Mouse (Mus musculus): Measurements from ENCODE around the gene Carm1. TPM values are rescaled to one million over a fixed set of nuclear protein-coding genes. Genes with fewer than 3 reads are reported as not detected.

Gene Carm1
- polyA plus RNA-seq (2016; fragmentation: Nextera tagmentation; extraction: Ambion mirVana) = 54.3 and 57.5 TPM in 2 replicates

DNA sequence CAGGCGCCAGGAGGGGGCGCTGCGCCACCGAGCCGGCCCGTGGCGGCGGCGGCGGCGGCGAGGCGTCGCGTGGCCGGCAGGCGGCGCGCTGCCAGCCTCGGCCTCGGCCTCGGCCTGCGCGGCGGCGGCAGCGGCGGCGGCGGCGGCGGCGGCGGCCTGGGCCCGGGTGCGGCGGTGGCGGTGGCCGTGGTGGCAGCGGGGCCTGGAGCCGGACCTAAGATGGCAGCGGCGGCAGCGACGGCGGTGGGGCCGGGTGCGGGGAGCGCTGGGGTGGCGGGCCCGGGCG is at the start of gene Carm1:
TSS of gene Carm1 (plus strand) at position 106 of the 286 bp plus-strand sequence.
- H3K4me1 ChIP-seq = peaks cover 30% of the 10 kb centered on the region
- H3K4me3 ChIP-seq = peak within 1 kb of the TSS; percentile 94
- no peaks in the 10 kb centered on the region for H3K9me3 ChIP-seq (replicated peaks)
- peaks cover 34% of the 10 kb centered on the region for H3K36me3 ChIP-seq
- peak within 1 kb of the TSS; percentile 99 for H3K27ac ChIP-seq (replicated peaks)
- H3K27me3 ChIP-seq (ENCODE audit: low read depth, poor library complexity, severe bottlenecking) = no peaks in the 10 kb centered on the region
- 17% methylated on average over 52 of the region's 52 CpGs for WGBS
- no peak for DNase-seq (ENCODE audit: low spot score)

DNA sequence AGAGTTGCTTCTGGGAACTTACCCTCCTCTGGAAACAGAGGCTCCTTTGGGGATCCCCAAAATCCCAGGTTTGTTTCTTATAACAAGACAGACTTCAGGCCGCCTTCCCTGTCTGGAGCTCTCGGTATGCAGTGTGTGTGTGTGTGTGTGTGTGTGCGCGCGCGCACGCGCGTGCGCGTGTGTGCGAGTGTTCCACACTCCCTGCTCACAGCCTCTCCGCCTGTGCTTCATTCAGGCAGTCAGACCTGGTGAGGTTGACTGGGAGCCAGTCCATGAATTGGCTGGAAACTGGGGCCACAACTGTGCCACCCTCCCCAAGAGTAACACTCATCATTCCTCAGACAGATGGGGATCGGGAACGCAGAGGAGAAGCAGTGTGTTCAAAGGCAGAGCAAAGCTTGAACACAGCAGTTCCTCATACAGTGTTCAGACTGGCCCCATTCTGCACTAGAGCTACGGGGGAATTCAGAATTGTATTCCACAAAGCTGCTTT is 49.6 kb upstream of the Carm1 start:
- 88% methylated on average over 16 of the region's 16 CpGs for WGBS
- peaks cover 60% of the 10 kb centered on the region for H3K36me3 ChIP-seq
- H3K4me1 ChIP-seq = 0 out of 2 replicates have a peak, but pooled peaks cover 4% of the 10 kb centered on the region
- no peaks in the 10 kb centered on the region for H3K9me3 ChIP-seq (replicated peaks)
- no peak for DNase-seq (ENCODE audit: low spot score)
- H3K27ac ChIP-seq (replicated peaks) = peak overlapping the region; percentile 20; the same call in 1 of the 2 replicates
- no peak overlapping the region for H3K4me3 ChIP-seq
- H3K27me3 ChIP-seq (ENCODE audit: low read depth, poor library complexity, severe bottlenecking) = no peaks in the 10 kb centered on the region

DNA sequence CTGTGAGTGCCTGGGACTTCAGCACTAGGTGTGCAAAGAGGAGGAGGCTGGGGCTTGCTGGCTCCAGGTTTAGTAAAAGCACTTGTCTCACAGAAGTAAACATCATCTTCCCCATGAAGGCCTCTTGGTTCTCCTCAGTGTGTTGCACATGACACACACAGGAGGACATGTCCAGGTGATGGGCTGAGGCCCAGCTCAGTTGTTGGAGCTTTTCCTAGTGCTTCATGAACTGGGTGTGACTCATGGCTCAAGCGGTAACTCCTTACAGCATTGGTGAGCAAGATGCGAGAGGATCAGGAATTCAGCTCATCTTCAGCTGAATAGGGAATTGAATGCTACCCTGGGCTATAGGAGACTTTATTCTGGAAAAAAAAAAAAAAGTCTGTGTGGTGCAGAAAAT is 49.0 kb upstream of the Carm1 start:
- Histone ChIP-seq H3K36me3 (peaks cover 58% of the 10 kb centered on the region), H3K9me3 (replicated peaks) (no peaks in the 10 kb centered on the region), H3K27me3 (ENCODE audit: low read depth, poor library complexity, severe bottlenecking) (no peaks in the 10 kb centered on the region), H3K4me3 (no peak overlapping the region), H3K4me1 (0 out of 2 replicates have a peak, but pooled peaks cover 4% of the 10 kb centered on the region), H3K27ac (replicated peaks) (peak overlapping the region; percentile 20; the same call in 1 of the 2 replicates)
- no peak for DNase-seq (ENCODE audit: low spot score)
- 92% methylated on average over 2 of the region's 2 CpGs for WGBS

DNA sequence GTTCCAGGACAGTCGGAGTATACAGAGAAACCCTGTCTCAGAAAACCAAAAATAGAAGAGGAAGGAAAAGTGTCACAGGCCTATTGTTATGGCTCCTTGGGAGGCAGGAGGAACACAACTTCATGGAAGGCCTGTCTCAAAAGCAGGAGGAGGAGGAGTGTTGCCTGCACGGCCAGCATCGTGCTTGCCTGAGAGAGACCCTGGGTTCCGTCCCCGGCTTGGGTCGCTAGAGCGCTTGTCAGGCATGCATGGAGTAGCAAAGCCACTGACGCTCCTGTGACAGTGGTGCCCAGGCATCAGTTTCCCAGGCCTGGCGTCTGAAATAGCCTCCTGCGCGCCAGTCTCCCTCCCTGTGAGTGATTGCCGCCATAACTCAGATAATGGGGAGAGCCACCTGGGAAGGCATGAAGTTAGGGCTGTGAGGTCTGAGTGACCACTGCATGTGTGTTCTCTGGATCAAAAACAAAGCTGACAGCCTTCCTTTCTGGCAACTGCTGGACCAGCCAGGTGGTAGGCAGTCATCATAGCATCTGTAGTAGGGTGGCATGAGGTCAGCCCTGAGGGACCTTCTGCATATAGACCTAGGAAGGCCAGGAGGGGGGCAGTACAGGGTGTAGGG is 48.3 kb upstream of the Carm1 start:
- H3K27me3 ChIP-seq (ENCODE audit: low read depth, poor library complexity, severe bottlenecking) = no peaks in the 10 kb centered on the region
- DNase-seq (ENCODE audit: low spot score) = no peak
- H3K9me3 ChIP-seq (replicated peaks) = no peaks in the 10 kb centered on the region
- H3K36me3 ChIP-seq = peaks cover 62% of the 10 kb centered on the region
- H3K4me3 ChIP-seq = no peak overlapping the region
- 89% methylated on average over 12 of the region's 12 CpGs for WGBS
- 0 out of 2 replicates have a peak, but pooled peaks cover 4% of the 10 kb centered on the region for H3K4me1 ChIP-seq
- H3K27ac ChIP-seq (replicated peaks) = no peak overlapping the region

DNA sequence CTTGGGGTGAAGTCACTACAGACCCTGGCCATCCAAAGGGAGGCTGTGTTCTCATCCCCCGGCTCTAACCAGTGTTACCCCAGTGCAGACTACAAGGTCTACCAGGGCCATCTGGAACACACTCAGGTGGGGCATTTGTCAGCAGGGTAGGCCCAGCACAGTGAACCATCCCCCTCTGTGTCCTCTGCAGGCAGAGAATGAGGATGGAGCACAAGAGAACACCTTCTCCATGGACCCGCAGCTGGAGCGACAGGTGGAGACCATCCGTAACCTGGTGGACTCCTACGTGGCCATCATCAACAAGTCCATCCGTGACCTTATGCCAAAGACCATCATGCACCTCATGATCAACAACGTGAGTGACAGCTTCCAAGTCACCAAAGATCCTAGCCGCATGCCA is 43.3 kb upstream of the Carm1 start:
- H3K36me3 ChIP-seq = peaks cover 68% of the 10 kb centered on the region
- H3K4me3 ChIP-seq = no peak overlapping the region
- no peak overlapping the region for H3K27ac ChIP-seq (replicated peaks)
- 96% methylated on average over 8 of the region's 8 CpGs for WGBS
- no peaks in the 10 kb centered on the region for H3K27me3 ChIP-seq (ENCODE audit: low read depth, poor library complexity, severe bottlenecking)
- H3K4me1 ChIP-seq = no peaks in the 10 kb centered on the region
- DNase-seq (ENCODE audit: low spot score) = no peak
- H3K9me3 ChIP-seq (replicated peaks) = no peaks in the 10 kb centered on the region

DNA sequence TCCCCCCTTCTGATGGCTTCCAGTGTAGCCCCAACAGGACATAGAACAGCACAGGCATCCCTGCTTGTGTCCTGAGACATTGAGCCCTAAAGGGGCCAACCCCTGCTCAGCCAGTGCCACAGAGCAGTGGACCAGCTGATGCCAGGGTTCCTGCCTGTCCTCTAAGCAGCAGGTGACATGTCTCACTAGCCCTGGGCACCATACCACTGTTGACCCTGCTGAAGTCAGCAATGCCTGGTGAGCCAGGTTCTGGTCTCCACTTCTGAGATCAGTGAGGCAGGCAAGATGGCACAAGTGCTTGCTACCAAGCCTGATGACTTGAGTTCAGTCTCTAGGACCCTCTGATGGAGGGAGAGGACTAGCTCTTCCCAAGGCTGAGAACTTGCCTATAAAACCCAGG is 40.9 kb upstream of the Carm1 start:
- no peaks in the 10 kb centered on the region for H3K27me3 ChIP-seq (ENCODE audit: low read depth, poor library complexity, severe bottlenecking)
- peaks cover 14% of the 10 kb centered on the region for H3K4me1 ChIP-seq
- H3K9me3 ChIP-seq (replicated peaks) = no peaks in the 10 kb centered on the region
- peaks cover 63% of the 10 kb centered on the region for H3K36me3 ChIP-seq
- H3K27ac ChIP-seq (replicated peaks) = no peak overlapping the region
- H3K4me3 ChIP-seq = no peak overlapping the region
- DNase-seq (ENCODE audit: low spot score) = no peak

DNA sequence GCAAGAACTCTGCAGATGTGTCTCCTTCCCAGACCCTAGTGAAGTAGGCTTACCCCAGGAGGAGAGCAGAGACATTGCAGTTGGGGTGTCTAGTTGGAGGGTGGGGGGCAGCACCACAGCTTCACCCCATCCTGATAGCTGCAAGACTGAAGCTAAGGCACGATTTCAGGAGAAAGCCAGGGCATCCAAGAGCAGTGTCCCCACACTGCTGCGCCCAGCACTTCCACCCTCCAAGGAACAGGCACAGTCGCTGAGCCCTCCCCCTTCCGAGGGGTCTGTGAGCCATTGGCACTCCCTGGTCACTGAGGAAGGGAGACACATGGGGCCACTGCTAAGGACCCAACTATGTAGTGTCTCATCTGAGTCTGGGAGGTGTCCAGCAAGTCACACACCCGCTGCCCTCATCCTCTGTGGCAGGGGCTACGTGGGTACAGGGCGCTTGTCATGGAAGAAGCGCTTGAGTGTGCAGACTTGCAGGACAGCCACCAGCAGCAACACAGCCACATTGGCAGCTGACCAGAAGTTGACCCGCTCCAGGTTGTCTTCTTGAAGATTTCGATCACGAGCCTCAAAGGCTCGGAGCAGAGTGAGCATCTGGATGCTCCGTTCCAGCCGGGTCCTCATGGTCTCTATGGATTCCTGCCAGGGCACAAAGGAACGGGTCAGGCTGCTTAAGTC is 38.8 kb upstream of the Carm1 start:
- Histone ChIP-seq H3K27me3 (ENCODE audit: low read depth, poor library complexity, severe bottlenecking) (no peaks in the 10 kb centered on the region), H3K4me1 (peaks cover 20% of the 10 kb centered on the region), H3K9me3 (replicated peaks) (no peaks in the 10 kb centered on the region), H3K4me3 (no peak overlapping the region), H3K27ac (replicated peaks) (no peak overlapping the region), H3K36me3 (peaks cover 63% of the 10 kb centered on the region)
- WGBS = 94% methylated on average over 15 of the region's 15 CpGs
- no peak for DNase-seq (ENCODE audit: low spot score)

DNA sequence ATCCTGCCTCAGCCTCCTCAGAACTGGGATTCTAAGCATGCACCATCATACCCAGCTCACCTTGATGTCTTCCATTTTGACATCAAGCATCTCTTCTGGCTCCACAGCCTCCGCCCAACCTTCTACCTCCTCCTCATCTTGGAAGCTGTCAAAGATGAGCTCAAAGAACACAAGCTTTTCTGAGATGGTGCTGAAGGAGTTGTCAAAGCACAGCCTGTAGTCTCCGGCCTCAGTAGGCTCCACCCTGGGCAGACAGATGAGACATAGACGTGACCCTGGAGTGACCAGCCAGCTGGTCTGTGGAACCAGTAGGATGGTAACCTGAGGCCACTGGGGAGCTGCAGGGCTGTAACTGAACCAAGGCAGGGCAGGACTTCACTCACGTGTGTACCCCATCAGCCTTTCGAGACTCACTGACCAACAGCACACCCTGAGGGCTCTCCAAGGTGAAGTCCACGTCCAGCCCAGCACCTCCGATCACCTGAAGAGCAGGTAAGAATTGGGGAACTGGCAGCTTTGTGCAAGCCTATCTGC is 37.8 kb upstream of the Carm1 start:
- Histone ChIP-seq H3K9me3 (replicated peaks) (no peaks in the 10 kb centered on the region), H3K27ac (replicated peaks) (0 out of 2 replicates have a peak overlapping the region, but pooled peaks have one; percentile 92), H3K36me3 (peaks cover 53% of the 10 kb centered on the region), H3K4me1 (peaks cover 20% of the 10 kb centered on the region), H3K27me3 (ENCODE audit: low read depth, poor library complexity, severe bottlenecking) (no peaks in the 10 kb centered on the region), H3K4me3 (peak overlapping the region; percentile 75)
- no peak for DNase-seq (ENCODE audit: low spot score)
- WGBS = 84% methylated on average over 7 of the region's 7 CpGs

DNA sequence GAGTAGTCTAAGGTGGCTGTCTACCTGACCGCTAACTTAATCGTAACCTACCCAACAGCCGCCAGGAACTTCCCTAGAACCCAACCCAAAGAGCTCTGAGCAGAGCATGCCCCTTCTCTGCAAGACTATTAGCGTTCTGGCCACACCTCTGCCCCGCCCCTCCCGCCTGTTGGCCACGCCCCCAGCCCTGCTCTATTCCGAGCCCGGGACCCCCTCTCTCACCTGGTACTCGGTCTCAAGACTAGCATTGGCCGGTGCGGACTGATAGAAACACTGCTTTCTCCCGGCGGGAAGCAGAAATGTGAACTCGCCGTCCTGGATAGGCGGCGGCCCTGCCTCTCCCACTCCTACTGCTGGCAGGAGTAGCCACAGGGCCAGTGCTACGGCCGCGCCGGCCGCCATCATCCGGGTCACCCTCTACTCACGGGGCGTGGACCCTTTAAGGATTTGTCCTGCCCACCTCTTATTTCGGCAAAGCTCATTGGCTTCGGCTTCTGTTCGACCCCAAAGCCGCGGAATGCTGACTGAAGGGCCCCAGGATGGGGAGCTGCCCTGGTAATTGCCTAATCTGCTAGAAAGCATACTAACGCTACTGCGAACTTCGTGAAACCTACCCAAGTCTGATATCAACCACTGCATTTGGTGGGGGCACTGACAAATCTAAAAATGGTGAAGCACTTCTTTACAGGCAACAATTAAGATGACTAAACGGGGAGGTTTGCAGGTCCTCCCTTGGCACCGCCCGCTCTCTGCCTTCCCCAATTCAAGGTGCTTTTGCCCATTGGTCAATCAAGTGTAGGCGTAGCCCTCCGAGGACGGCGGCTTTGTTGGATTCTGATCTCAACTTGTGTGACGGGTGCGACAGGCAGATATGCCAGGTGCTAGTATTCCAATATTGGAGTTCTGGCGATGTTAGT is 36.7 kb upstream of the Carm1 start, which contains the start of gene Tmed1:
TSS of gene Tmed1 (minus strand) at position 481 of the 917 bp plus-strand sequence.
- H3K36me3 ChIP-seq = peaks cover 42% of the 10 kb centered on the region
- H3K27me3 ChIP-seq (ENCODE audit: low read depth, poor library complexity, severe bottlenecking) = no peaks in the 10 kb centered on the region
- peak within 1 kb of the TSS; percentile 92 for H3K27ac ChIP-seq (replicated peaks)
- DNase-seq (ENCODE audit: low spot score) = peak; percentile 96
- under 1% methylated on average over 44 of the region's 44 CpGs for WGBS
- peak within 1 kb of the TSS; percentile 75 for H3K4me3 ChIP-seq
- H3K9me3 ChIP-seq (replicated peaks) = no peaks in the 10 kb centered on the region
- H3K4me1 ChIP-seq = peaks cover 20% of the 10 kb centered on the region

DNA sequence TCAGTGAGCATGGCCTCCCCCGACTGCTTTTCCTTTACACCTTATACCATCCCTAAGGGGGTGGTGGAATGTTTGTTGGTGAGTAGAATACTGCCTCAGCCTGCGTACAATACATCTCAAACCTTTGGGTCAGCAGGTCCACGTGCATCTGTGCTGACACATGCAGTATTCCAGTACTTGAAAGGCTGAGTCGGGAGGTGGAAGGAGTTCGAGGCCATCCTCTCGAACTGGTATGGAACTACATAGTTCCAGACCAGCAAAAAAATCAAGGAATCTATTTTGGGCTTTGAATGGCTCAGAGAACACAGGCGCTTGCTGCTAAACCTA is 36.0 kb upstream of the Carm1 start:
- Histone ChIP-seq H3K27ac (replicated peaks) (peak overlapping the region; percentile 92), H3K4me3 (peak overlapping the region; percentile 75), H3K36me3 (peaks cover 35% of the 10 kb centered on the region), H3K4me1 (peaks cover 20% of the 10 kb centered on the region), H3K9me3 (replicated peaks) (no peaks in the 10 kb centered on the region), H3K27me3 (ENCODE audit: low read depth, poor library complexity, severe bottlenecking) (no peaks in the 10 kb centered on the region)
- DNase-seq (ENCODE audit: low spot score) = no peak
- WGBS = 7% methylated on average over 7 of the region's 7 CpGs

DNA sequence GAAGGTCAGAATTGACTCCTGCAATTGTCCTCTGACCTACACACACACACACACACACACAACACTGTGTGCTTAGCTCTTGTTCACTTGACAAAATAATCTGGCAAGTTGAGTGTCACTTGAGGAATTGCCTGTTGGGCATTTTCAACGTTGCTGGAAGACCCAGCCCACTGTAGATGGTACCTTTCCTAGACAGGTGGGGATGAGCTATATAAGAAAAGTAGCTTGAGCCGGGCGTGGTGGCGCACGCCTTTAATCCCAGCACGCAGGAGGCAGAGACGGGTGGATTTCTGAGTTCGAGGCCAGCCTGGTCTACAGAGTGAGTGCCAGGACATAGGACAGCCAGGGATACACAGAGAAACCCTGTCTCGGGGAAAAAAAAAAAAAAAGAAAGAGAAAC is 35.6 kb upstream of the Carm1 start:
- peaks cover 20% of the 10 kb centered on the region for H3K4me1 ChIP-seq
- no peaks in the 10 kb centered on the region for H3K27me3 ChIP-seq (ENCODE audit: low read depth, poor library complexity, severe bottlenecking)
- peaks cover 31% of the 10 kb centered on the region for H3K36me3 ChIP-seq
- no peaks in the 10 kb centered on the region for H3K9me3 ChIP-seq (replicated peaks)
- 82% methylated on average over 9 of the region's 9 CpGs for WGBS
- peak overlapping the region; percentile 92 for H3K27ac ChIP-seq (replicated peaks)
- no peak for DNase-seq (ENCODE audit: low spot score)
- peak overlapping the region; percentile 75 for H3K4me3 ChIP-seq

DNA sequence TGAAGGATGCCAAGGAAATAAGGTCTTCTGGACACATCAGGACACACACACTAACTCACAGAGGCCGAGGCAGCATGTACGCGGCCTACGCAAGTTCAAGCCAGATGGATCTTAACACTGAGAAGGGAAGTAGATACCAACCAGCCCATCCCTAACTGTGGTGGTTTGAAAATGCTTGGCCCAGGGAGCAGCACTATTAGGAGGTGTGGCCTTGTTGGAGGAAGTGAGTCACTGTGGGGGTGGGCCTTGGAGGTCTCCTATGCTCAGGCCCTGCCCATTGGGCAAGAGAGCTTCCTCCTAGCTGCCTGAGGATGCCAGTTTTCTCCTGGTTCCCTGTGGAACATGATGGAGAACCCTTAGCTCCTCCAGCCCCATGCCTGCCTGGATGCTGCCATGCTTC is 33.2 kb upstream of the Carm1 start:
- 96% methylated on average over 4 of the region's 4 CpGs for WGBS
- peaks cover 20% of the 10 kb centered on the region for H3K4me1 ChIP-seq
- DNase-seq (ENCODE audit: low spot score) = no peak
- no peak overlapping the region for H3K27ac ChIP-seq (replicated peaks)
- H3K9me3 ChIP-seq (replicated peaks) = no peaks in the 10 kb centered on the region
- H3K36me3 ChIP-seq = peaks cover 7% of the 10 kb centered on the region
- H3K4me3 ChIP-seq = no peak overlapping the region
- no peaks in the 10 kb centered on the region for H3K27me3 ChIP-seq (ENCODE audit: low read depth, poor library complexity, severe bottlenecking)
